Mouse (Mus musculus): ENCODE data around the gene Bad. TPM values are rescaled to one million over a fixed set of nuclear protein-coding genes. Genes with fewer than 3 reads are reported as not detected.

The Bad gene
- polyA plus RNA-seq, 1 experiment from 2014 or later = 70.1 TPM

DNA sequence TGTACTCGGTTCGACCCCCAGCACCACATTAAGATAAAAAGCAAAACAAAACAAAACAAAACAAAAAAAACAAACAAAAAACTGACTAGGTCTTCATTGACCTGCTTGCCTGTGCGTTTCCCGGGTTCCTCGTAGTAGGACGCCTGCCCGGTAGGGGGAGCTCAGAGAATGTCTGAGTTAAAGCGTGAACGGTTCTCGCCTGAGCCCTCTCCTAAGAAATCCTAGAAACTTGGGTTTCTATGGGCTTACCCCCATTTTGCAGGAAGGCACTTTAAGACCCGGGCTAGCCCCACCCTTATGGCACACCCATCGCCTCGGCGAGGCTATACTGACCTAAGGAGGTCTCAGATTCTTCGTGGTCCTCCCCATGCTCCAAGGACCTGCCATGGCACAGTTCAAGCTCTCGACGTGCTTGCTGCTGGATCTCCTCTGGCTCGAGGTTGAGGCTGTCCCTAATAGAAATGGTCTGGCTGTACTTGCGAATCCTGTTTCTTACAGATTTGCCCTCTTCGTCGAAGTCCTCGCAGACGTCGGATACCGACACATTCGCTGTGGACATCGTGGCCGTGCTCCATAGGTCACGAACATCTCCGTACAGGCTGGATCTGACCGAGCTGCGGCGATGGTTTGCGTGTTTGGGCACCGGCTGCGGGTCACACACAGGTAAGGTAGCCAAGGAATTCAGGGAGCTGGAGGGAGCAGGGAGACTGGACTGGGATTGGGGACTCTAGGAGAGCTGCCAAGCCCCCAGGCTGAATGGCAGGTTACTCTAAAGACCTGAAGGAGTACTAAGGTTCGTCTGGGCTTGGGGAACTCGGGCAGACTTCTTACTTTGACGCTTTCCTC, 17.0 kb upstream of the Bad start:
- Histone ChIP-seq H3K4me3 (ENCODE audit: low read depth, low read length) (peak overlapping the region; percentile 27), H3K4me1 (replicated peaks; ENCODE audit: control insufficient read depth, insufficient read depth, low read length) (peaks cover 7% of the 10 kb centered on the region; the same call in 1 of the 2 replicates), H3K9me3 (ENCODE audit: control insufficient read depth) (no peaks in the 10 kb centered on the region), H3K9ac (ENCODE audit: low read depth, low read length) (no peak overlapping the region), H3K27ac (ENCODE audit: low read depth, low read length) (no peak overlapping the region), H3K36me3 (ENCODE audit: control insufficient read depth, insufficient read depth) (no peaks in the 10 kb centered on the region), H3K27me3 (replicated peaks; ENCODE audit: control insufficient read depth, insufficient read depth, low read length) (peaks cover 37% of the 10 kb centered on the region), H3K4me2 (replicated peaks; ENCODE audit: low read depth) (peak overlapping the region; percentile 47)
- no peak for ATAC-seq
- WGBS = 5% methylated on average over 39 of the region's 39 CpGs
- TF ChIP-seq CTCF (IDR thresholded peaks at IDR 0.05; ENCODE audit: low read depth) = peak; percentile 83

- H3K9me3 ChIP-seq (ENCODE audit: control insufficient read depth) = no peaks in the 10 kb centered on the region
- H3K27ac ChIP-seq (ENCODE audit: low read depth, low read length) = no peak within 1 kb of the TSS
- H3K36me3 ChIP-seq (ENCODE audit: control insufficient read depth, insufficient read depth) = no peaks in the 10 kb centered on the region
- WGBS = 5% methylated on average over 9 of the region's 9 CpGs
- H3K9ac ChIP-seq (ENCODE audit: low read depth, low read length) = no peak within 1 kb of the TSS
- peak within 1 kb of the TSS; percentile 27 for H3K4me3 ChIP-seq (ENCODE audit: low read depth, low read length)
- peaks cover 7% of the 10 kb centered on the region; the same call in 1 of the 2 replicates for H3K4me1 ChIP-seq (replicated peaks; ENCODE audit: control insufficient read depth, insufficient read depth, low read length)
- peaks cover 37% of the 10 kb centered on the region for H3K27me3 ChIP-seq (replicated peaks; ENCODE audit: control insufficient read depth, insufficient read depth, low read length)
- no peak for TF ChIP-seq CTCF (IDR thresholded peaks at IDR 0.05; ENCODE audit: low read depth)
- no peak for ATAC-seq
- peak within 1 kb of the TSS; percentile 47 for H3K4me2 ChIP-seq (replicated peaks; ENCODE audit: low read depth)
These were observed 16.4 kb upstream of the Bad start, which contains the start of gene Catsperz for GRCm38 (mm10) chr19:6925307-6925573. Gene Catsperz (minus strand): TSS chr19:6925380.

DNA sequence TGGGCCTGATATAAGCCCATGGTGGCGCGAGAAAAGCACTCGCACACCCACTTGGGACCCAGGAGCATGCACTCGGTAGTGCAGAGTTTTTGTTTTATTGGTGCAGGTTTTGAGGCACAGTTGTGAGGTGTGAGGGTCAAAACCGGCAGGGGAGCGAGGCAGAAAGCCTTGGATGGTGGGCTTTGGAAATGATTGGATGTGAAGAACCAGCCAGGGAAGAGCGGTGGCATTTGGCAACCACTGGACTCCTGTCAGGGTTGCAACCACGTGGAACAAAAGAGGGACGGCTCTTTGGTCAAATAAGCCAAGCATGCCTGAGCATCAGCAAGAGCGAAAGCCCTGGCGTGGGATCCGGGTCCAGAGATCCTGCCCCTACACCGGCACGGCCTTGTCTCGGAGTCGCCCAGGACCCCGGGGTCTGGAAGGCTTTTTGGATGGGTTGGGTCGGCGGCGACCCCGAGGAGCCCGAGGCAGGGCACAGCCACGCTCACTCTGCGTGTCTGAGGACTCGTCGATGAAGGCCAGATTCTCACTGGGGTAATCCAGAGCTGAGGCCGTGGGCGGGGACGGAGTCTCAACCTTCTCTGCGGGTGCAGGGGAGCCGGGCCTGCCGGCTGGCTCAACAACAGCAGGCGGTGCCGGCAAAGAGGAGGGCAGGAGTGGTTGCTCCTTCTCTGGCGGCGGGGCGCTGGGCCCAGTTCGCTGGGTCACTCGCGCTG, 15.9 kb upstream of the Bad start:
- peaks cover 39% of the 10 kb centered on the region for H3K27me3 ChIP-seq (replicated peaks; ENCODE audit: control insufficient read depth, insufficient read depth, low read length)
- H3K4me2 ChIP-seq (replicated peaks; ENCODE audit: low read depth) = no peak overlapping the region
- no peak for ATAC-seq
- WGBS = 28% methylated on average over 39 of the region's 40 CpGs
- no peaks in the 10 kb centered on the region for H3K36me3 ChIP-seq (ENCODE audit: control insufficient read depth, insufficient read depth)
- H3K27ac ChIP-seq (ENCODE audit: low read depth, low read length) = no peak overlapping the region
- TF ChIP-seq CTCF (IDR thresholded peaks at IDR 0.05; ENCODE audit: low read depth) = no peak
- peaks cover 7% of the 10 kb centered on the region; the same call in 1 of the 2 replicates for H3K4me1 ChIP-seq (replicated peaks; ENCODE audit: control insufficient read depth, insufficient read depth, low read length)
- peak overlapping the region; percentile 27 for H3K4me3 ChIP-seq (ENCODE audit: low read depth, low read length)
- H3K9ac ChIP-seq (ENCODE audit: low read depth, low read length) = no peak overlapping the region
- H3K9me3 ChIP-seq (ENCODE audit: control insufficient read depth) = no peaks in the 10 kb centered on the region

DNA sequence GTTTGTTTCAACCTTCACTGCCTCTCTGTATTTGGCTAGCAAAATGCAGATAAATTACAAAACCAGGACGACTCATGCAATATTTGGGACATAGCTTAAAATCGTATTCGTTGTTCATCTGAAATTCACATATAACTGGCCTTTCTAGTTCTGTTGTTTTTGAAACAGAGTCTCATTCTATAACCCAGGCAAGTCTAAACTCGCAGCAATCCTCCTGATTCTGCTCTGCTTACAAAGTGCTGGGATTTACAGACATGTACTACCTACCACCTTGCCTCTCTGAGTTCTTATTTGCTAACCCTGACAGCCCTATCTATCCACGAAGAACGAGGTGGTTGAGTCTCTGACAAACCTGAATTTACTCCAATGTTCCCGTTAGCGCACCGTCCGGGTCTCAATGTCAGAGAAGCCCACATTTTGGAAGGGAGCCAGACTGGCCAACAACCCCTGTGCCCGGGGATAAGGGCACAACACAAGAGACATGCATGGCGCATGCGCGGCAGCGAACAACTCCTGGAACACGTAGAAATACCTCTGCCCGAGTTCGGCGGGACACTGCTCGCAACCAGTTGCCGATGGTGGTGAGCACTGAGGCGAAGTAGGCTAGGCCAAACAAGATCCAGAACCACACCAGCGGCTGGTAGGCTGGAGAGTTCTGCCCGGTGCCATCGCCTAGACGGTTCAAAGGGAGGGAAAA, 15.0 kb upstream of the Bad start:
- H3K36me3 ChIP-seq (ENCODE audit: control insufficient read depth, insufficient read depth) = no peaks in the 10 kb centered on the region
- H3K4me2 ChIP-seq (replicated peaks; ENCODE audit: low read depth) = peak overlapping the region; percentile 48
- H3K9ac ChIP-seq (ENCODE audit: low read depth, low read length) = no peak overlapping the region
- peaks cover 7% of the 10 kb centered on the region; the same call in 1 of the 2 replicates for H3K4me1 ChIP-seq (replicated peaks; ENCODE audit: control insufficient read depth, insufficient read depth, low read length)
- WGBS = 22% methylated on average over 26 of the region's 26 CpGs
- peaks cover 45% of the 10 kb centered on the region for H3K27me3 ChIP-seq (replicated peaks; ENCODE audit: control insufficient read depth, insufficient read depth, low read length)
- no peak for ATAC-seq
- no peaks in the 10 kb centered on the region for H3K9me3 ChIP-seq (ENCODE audit: control insufficient read depth)
- no peak for TF ChIP-seq CTCF (IDR thresholded peaks at IDR 0.05; ENCODE audit: low read depth)
- no peak overlapping the region for H3K27ac ChIP-seq (ENCODE audit: low read depth, low read length)
- 0 out of 2 replicates have a peak overlapping the region, but pooled peaks have one; percentile 18 for H3K4me3 ChIP-seq (ENCODE audit: low read depth, low read length)

DNA sequence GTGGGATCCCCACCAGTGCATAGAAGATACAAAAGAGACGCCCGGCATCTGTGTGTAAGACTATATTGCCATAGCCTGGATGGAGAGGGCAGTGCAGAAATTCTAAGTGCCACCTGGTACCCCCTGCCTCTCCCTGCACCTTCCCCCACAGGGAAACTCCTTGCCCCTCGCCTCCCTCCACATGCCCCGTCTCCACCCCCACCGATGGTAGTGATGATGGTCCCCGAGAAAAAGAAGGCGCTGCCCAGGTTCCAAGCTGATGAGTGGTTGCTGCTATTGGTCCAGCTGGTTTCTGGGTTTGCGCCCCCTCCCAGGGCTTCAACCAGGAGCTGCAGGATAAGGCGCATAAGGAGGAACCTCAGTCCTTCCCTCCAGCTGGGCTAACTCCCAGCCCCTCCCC, 13.6 kb upstream of the Bad start:
- Histone ChIP-seq H3K9ac (ENCODE audit: low read depth, low read length) (no peak overlapping the region), H3K9me3 (ENCODE audit: control insufficient read depth) (no peaks in the 10 kb centered on the region), H3K36me3 (ENCODE audit: control insufficient read depth, insufficient read depth) (no peaks in the 10 kb centered on the region), H3K27ac (ENCODE audit: low read depth, low read length) (no peak overlapping the region), H3K4me2 (replicated peaks; ENCODE audit: low read depth) (no peak overlapping the region), H3K4me3 (ENCODE audit: low read depth, low read length) (no peak overlapping the region; the same call in 1 of the 2 replicates), H3K4me1 (replicated peaks; ENCODE audit: control insufficient read depth, insufficient read depth, low read length) (peaks cover 7% of the 10 kb centered on the region; the same call in 1 of the 2 replicates), H3K27me3 (replicated peaks; ENCODE audit: control insufficient read depth, insufficient read depth, low read length) (peaks cover 55% of the 10 kb centered on the region)
- ATAC-seq = no peak
- no peak for TF ChIP-seq CTCF (IDR thresholded peaks at IDR 0.05; ENCODE audit: low read depth)
- WGBS = 24% methylated on average over 9 of the region's 9 CpGs

GRCm38 (mm10) chr19:6931002-6931401, 10.7 kb upstream of the Bad start:
- WGBS = no CpG with 5 or more reads among the region's 2 CpGs
- Histone ChIP-seq H3K4me1 (replicated peaks; ENCODE audit: control insufficient read depth, insufficient read depth, low read length) (peaks cover 6% of the 10 kb centered on the region), H3K27ac (ENCODE audit: low read depth, low read length) (no peak overlapping the region), H3K27me3 (replicated peaks; ENCODE audit: control insufficient read depth, insufficient read depth, low read length) (peaks cover 71% of the 10 kb centered on the region), H3K36me3 (ENCODE audit: control insufficient read depth, insufficient read depth) (no peaks in the 10 kb centered on the region), H3K9me3 (ENCODE audit: control insufficient read depth) (no peaks in the 10 kb centered on the region), H3K4me3 (ENCODE audit: low read depth, low read length) (no peak overlapping the region), H3K9ac (ENCODE audit: low read depth, low read length) (no peak overlapping the region), H3K4me2 (replicated peaks; ENCODE audit: low read depth) (no peak overlapping the region)
- ATAC-seq = no peak
- TF ChIP-seq CTCF (IDR thresholded peaks at IDR 0.05; ENCODE audit: low read depth) = no peak

Measured in intestine, postnatal 0 days (tissue).